Mouse (Mus musculus) stomach, postnatal 0 days (tissue): Measurements from ENCODE around the gene St3gal4. TPM values are rescaled to one million over a fixed set of nuclear protein-coding genes. Genes with fewer than 3 reads are reported as not detected.

Source experiments
- ATAC-seq: fragments of 200-750 bp; cut with Nextera tagmentation; 2 replicates; pipeline ENCODE4 v1.8.0; 2017; ENCODE audit not compliant: low FRiP score, low TSS enrichment
- DNase-seq: peaks from one replicate; pipeline ENCODE4 v3.0.0-alpha.2; 2016; ENCODE audit warnings: low spot score
- H3K27ac ChIP-seq: fragments of 300-500 bp; sonication (generic); replicated peaks from 2 replicates; pipeline ENCODE4 v1.5.1; 2014; ENCODE audit warnings: mild to moderate bottlenecking, control low read depth
- H3K27me3 ChIP-seq: fragments of 300-500 bp; sonication (generic); 2 replicates; pipeline ENCODE4 v1.6.1; 2014; ENCODE audit warnings: low read length; ENCODE audit not compliant: control insufficient read depth, insufficient read depth
- H3K36me3 ChIP-seq: fragments of 300-500 bp; sonication (generic); 2 replicates; pipeline ENCODE4 v1.6.1; 2014; ENCODE audit warnings: low read length, mixed read lengths; ENCODE audit not compliant: control insufficient read depth, insufficient read depth
- H3K4me1 ChIP-seq: fragments of 300-500 bp; sonication (generic); replicated peaks from 2 replicates; pipeline ENCODE4 v1.6.1; 2014; ENCODE audit warnings: antibody characterized with exemption; ENCODE audit not compliant: control insufficient read depth, insufficient read depth
- H3K4me2 ChIP-seq: fragments of 300-500 bp; sonication (generic); replicated peaks from 2 replicates; pipeline ENCODE4 v1.6.1; 2014; ENCODE audit warnings: low read depth, mild to moderate bottlenecking, control low read depth, moderate library complexity
- H3K4me3 ChIP-seq: fragments of 300-500 bp; sonication (generic); 2 replicates; pipeline ENCODE4 v1.5.1; 2014; ENCODE audit warnings: low read depth, low read length, control low read depth
- H3K9ac ChIP-seq: fragments of 300-500 bp; sonication (generic); 2 replicates; pipeline ENCODE4 v1.6.1; 2014; ENCODE audit warnings: mild to moderate bottlenecking, low read length, control low read depth, mixed read lengths
- H3K9me3 ChIP-seq: fragments of 300-500 bp; sonication (generic); 2 replicates; pipeline ENCODE4 v1.6.1; 2016; ENCODE audit warnings: low read length; ENCODE audit not compliant: control insufficient read depth
- CTCF ChIP-seq: IDR thresholded peaks from 2 replicates; pipeline ENCODE4 v1.5.1; 2016; ENCODE audit warnings: antibody characterized with exemption, low read depth, mild to moderate bottlenecking, moderate library complexity
- EP300 ChIP-seq: optimal IDR thresholded peaks from 2 replicates; pipeline ENCODE3; 2016; ENCODE audit warnings: antibody characterized with exemption
- WGBS: fragments of 180-500 bp; shearing (Covaris S2); extraction: QIAGEN DNeasy Blood & Tissue Kit; methylation state at CpG from one replicate; pipeline ENCODE4 v1.1.7; 2014; 5-methylcytosine and 5-hydroxymethylcytosine counted together
- polyA plus RNA-seq: library from polyadenylated mRNA; unstranded; fragments of >200 nt; fragmentation: Nextera tagmentation; extraction: Ambion mirVana; gene quantifications from 2 replicates; pipeline ENCODE4 v1.2.1, GENCODE M21; 2015

St3gal4 gene
- polyA plus RNA-seq, 1 experiment from 2014 or later, result 14.6 TPM

GRCm38 (mm10) chr9:35105884-35106880 lies 12.9 kb downstream of the St3gal4 start:
- Histone ChIP-seq H3K36me3 (no peaks in the 10 kb centered on the region), H3K9ac (no peak overlapping the region), H3K27me3 (no peaks in the 10 kb centered on the region), H3K27ac (peak overlapping the region; percentile 30; the same call in 1 of the 2 replicates), H3K4me2 (no peak overlapping the region), H3K4me3 (no peak overlapping the region), H3K9me3 (no peaks in the 10 kb centered on the region), H3K4me1 (peaks cover 3% of the 10 kb centered on the region; the same call in 1 of the 2 replicates)
- peak; percentile 62 for DNase-seq
- 42% methylated on average over 15 of the region's 15 CpGs for WGBS
- peak; percentile 56; the same call in 1 of the 2 replicates for ATAC-seq
- TF ChIP-seq EP300 (no peak), CTCF (no peak)

GRCm38 (mm10) chr9:35105438-35105837 lies 13.6 kb downstream of the St3gal4 start:
- ATAC-seq, result 0 out of 2 replicates have a peak, but pooled peaks have one; percentile 27
- no peaks in the 10 kb centered on the region for H3K9me3 ChIP-seq
- peaks cover 3% of the 10 kb centered on the region; the same call in 1 of the 2 replicates for H3K4me1 ChIP-seq
- 0 out of 2 replicates have a peak, but pooled peaks cover 2% of the 10 kb centered on the region for H3K36me3 ChIP-seq
- no peak overlapping the region; the same call in 1 of the 2 replicates for H3K27ac ChIP-seq
- no peak overlapping the region for H3K4me2 ChIP-seq
- TF ChIP-seq CTCF (no peak), EP300 (no peak)
- no peak overlapping the region for H3K4me3 ChIP-seq
- 50% methylated on average over 2 of the region's 2 CpGs for WGBS
- no peak overlapping the region for H3K9ac ChIP-seq
- no peak for DNase-seq
- H3K27me3 ChIP-seq, result no peaks in the 10 kb centered on the region

GRCm38 (mm10) chr9:35104711-35105110 lies 14.4 kb downstream of the St3gal4 start:
- no peak overlapping the region for H3K27ac ChIP-seq
- H3K9ac ChIP-seq, result no peak overlapping the region
- no peaks in the 10 kb centered on the region for H3K4me1 ChIP-seq

GRCm38 (mm10) chr9:35098762-35099161 lies 20.3 kb downstream of the St3gal4 start:
- no peaks in the 10 kb centered on the region for H3K9me3 ChIP-seq
- WGBS, result 65% methylated on average over 4 of the region's 4 CpGs
- no peak for DNase-seq
- no peak overlapping the region for H3K9ac ChIP-seq
- no peaks in the 10 kb centered on the region for H3K4me1 ChIP-seq
- ATAC-seq, result peak; percentile 50; the same call in 1 of the 2 replicates
- H3K27me3 ChIP-seq, result no peaks in the 10 kb centered on the region
- no peak overlapping the region for H3K4me2 ChIP-seq
- no peak overlapping the region for H3K4me3 ChIP-seq
- TF ChIP-seq EP300, result no peak
- no peak for TF ChIP-seq CTCF
- H3K27ac ChIP-seq, result no peak overlapping the region
- 0 out of 2 replicates have a peak, but pooled peaks cover 2% of the 10 kb centered on the region for H3K36me3 ChIP-seq

More at GRCm38 (mm10) chr9:35104711-35105110, 14.4 kb downstream of the St3gal4 start:
- whole genome bisulfite sequencing, result 75% methylated on average over 4 of the region's 4 CpGs
- TF ChIP-seq CTCF, result no peak
- no peak for TF ChIP-seq EP300
- Histone ChIP-seq H3K36me3 (0 out of 2 replicates have a peak, but pooled peaks cover 2% of the 10 kb centered on the region), H3K4me3 (no peak overlapping the region), H3K27me3 (no peaks in the 10 kb centered on the region), H3K9me3 (no peaks in the 10 kb centered on the region), H3K4me2 (no peak overlapping the region)
- DNase-seq (no peak), ATAC-seq (no peak)

GRCm38 (mm10) chr9:35097901-35098300 lies 21.2 kb downstream of the St3gal4 start:
- ATAC-seq, result no peak
- no peak for DNase-seq
- 77% methylated on average over 4 of the region's 4 CpGs for WGBS
- Histone ChIP-seq H3K27me3 (no peaks in the 10 kb centered on the region), H3K9me3 (no peaks in the 10 kb centered on the region), H3K9ac (no peak overlapping the region), H3K27ac (no peak overlapping the region), H3K4me1 (no peaks in the 10 kb centered on the region), H3K4me2 (no peak overlapping the region), H3K36me3 (0 out of 2 replicates have a peak, but pooled peaks cover 2% of the 10 kb centered on the region), H3K4me3 (no peak overlapping the region)
- TF ChIP-seq EP300 (no peak), CTCF (no peak)
